Mouse (Mus musculus) adrenal gland, postnatal 36 days (tissue): Measurements from ENCODE around the gene Gm10638. TPM values are rescaled to one million over a fixed set of nuclear protein-coding genes. Genes with fewer than 3 reads are reported as not detected.

ENCODE experiments used
- DNase-seq, 2 experiments: peaks; one replicate each; pipeline ENCODE4 v3.0.0; 2021; ENCODE audit warnings: mixed read lengths in 1 of 2
- total RNA-seq, 2 experiments: library from RNA; stranded (reverse); gene quantifications; 2 replicates each; pipeline ENCODE4 v1.2.3; 2021

Gene Gm10638
- total RNA-seq, 2 experiments from 2014 or later: 3.0 to 4.4 TPM

DNA sequence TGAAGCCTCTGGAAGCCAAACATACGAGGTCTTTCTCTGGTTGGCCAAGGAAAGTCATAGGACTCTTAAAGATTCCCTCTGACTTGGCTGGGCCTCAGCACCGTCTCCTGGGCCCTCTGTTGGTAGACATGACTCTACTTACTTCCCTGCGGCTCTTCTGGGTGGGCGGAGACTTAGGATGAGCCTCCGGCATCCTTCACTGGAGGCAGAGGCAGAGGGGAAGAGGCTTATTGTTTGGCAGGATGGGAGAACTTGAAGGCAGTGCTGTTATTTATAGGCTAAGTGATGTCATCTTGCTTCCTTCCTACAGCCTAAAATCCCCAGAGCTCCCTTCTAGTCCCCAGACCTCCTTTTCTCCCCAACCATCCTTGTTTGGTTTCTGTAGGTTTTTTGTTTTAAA, 41.0 kb downstream of the Gm10638 start:
- peak in 1 of 2 experiments; percentile 31 for DNase-seq

DNA sequence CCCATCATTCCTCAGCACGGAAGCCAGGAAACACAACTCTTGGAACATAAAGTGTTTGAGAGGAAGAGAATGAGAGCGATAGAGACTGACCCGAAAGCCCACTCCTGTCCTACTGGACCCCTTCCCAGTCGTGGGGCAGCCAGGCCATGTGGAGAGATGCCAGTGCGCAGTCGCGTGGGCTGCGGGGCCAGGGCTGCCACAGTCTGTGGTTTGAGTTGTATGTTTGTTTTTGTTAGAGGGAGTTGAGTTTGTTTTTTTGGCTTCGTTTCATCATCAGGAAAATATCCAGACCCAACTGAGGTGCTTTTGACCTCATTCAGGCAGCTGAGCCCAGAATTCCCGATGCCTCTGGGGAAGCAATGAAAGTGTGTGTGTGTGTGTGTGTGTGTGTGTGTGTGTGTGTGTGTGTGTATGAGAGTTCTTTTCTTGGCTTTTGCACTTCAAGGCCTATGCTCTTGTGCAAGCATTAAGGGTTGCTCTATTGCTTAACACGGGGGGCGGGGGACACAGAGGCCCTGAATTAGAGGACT, 42.5 kb downstream of the Gm10638 start:
- DNase-seq: peak; percentile 42 to 49

DNA sequence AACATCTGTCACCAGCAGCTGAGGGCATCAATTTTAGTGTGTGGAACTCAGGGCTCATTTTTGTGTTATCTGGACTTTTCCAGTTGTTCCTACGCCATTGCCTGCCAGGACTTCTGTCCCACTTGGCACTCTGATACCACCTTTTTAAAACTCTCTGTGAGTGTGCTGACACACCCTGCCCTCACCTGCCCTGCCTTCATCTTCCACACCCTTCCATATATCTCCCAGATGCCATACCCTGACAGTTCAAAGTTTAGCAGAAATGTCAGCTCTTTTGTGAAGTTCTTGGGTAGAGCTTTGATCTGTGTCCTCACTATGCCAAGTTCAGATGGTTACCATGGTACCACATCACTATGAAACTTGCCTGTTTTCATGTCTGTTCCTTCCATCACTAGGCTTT, 44.1 kb downstream of the Gm10638 start:
- DNase-seq: no peak

DNA sequence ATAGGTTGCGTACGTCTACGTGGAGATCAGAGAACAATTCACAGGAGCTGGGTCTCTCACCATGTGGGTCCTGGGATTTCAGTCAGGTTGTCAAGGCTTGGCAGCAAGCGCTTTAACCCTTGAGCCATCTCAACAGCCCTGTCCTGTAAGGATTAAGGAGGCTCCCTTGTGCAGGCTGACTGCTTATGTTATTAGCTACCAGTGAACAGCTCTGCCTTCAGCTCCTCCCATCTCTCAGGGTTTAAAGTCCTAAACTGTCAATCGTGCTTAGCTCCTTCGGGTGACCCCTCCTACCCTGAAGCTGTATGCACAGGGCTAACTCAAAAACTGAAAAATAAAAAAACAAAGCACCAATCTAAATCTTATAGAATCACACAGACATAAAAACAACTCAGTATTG, 46.0 kb downstream of the Gm10638 start:
- no peak for DNase-seq

DNA sequence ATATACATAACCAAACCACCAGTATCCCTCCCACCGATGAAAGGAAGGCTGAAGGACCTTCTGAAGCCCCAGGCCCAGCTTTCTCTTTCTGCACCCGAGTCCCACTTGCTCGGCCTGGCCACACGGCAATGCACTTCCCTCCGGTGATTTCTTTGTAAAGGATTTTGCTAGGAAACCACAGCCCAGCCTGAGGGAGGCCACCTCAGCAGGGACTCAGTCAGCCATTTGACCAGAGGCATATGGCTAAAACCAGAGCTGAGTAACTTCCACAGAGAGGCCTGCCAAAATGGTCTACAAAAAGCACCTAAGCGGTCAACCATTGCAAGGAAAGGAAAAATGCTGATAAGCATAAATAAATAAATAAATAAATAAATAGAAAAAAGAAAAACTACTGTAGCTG, 49.2 kb downstream of the Gm10638 start:
- no peak for DNase-seq

Other genes with a start within 250 kb of the Gm10638 start
- not detected for gene Abcc12, start 165.0 kb upstream of the Gm10638 start, total RNA-seq
- gene Lonp2, start 121.7 kb upstream of the Gm10638 start, total RNA-seq: 100 to 1,000 TPM; 119 to 130 TPM
- 10 to 100 TPM; 18.1 to 21.3 TPM for gene Siah1a, start 235 bp downstream of the Gm10638 start, total RNA-seq
- 10 to 100 TPM; 29.8 to 36.0 TPM for gene N4bp1, start 139.6 kb downstream of the Gm10638 start, total RNA-seq